Mouse (Mus musculus) embryo, embryonic 11.5 days (tissue): Measurements from ENCODE around the gene Kdr.
"Not testable (repeated sequence)": the region's sequence is repeated elsewhere in the genome, so short reads cannot be mapped to it uniquely, and the experiment has no call there.

Experiments used
- DNase-seq: peaks from one replicate; pipeline ENCODE4 v3.0.0-alpha.2; 2012; ENCODE audit warnings: low read depth, low spot score

The Kdr gene

GRCm38 (mm10) chr5:75961741-75962469, 16.4 kb downstream of the Kdr start:
- no peak for DNase-seq

DNA sequence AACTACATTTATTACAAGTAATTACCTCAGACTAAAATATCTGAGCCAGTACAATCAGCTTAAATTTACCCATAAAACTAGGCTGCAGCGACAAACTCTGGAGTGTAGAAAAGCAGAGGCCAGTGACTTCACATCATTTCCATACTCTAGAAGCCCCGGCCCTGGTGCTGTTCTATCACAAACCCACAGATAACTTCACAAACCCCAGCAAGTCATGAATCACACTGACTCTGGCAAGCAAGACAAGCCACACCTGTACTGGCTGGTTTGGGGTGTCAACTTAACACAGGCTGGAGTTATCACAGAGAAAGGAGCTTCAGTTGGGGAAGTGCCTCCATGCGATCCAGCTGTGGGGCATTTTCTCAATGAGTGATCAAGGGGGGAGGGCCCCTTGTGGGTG, 18.4 kb downstream of the Kdr start:
- DNase-seq, result no peak

DNA sequence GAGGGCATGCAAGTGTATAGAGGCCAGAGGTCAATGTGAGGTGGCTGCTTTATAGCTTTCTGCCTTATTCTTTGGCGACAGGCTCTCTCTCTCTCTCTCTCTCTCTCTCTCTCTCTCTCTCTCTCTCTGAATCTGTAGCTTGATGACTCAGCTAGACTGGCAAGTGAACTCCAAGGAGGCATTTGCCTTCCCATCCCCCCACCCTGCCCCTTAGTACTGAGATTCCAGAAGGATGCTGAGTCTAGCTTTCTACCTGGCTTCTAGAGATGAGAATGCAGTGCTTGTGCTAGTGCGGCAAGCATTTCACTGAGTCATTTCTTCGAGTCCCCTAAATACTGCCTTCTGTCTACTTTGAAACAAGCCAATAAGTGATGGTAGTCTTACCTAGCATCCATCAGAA, 21.7 kb downstream of the Kdr start:
- no peak for DNase-seq

GRCm38 (mm10) chr5:75955876-75956275, 22.4 kb downstream of the Kdr start:
- DNase-seq, result no peak

- DNase-seq, result no peak
These were observed 23.4 kb downstream of the Kdr start for GRCm38 (mm10) chr5:75954778-75955330.

GRCm38 (mm10) chr5:75954218-75954617, 24.0 kb downstream of the Kdr start:
- no peak for DNase-seq

- DNase-seq, result no peak
These were observed 26.0 kb downstream of the Kdr start for GRCm38 (mm10) chr5:75952131-75952795.

DNA sequence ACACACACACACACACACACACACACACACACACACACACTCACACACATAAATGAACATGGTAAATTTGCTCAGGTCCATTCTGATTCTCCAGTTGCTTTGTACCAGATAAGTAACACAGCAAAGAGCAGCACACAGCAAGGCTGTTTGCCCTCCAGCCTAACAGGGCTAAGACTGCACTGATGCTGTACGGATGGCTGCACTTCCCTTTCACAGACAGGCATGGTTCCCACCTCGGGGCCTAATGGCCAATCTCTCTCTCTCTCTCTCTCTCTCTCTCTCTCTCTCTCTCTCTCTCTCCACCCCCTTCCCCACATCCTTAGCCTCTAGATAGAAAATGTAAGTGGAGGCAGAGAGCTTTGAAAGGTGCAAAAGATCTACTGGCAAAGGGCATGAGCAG, 27.4 kb downstream of the Kdr start:
- no peak for DNase-seq

DNA sequence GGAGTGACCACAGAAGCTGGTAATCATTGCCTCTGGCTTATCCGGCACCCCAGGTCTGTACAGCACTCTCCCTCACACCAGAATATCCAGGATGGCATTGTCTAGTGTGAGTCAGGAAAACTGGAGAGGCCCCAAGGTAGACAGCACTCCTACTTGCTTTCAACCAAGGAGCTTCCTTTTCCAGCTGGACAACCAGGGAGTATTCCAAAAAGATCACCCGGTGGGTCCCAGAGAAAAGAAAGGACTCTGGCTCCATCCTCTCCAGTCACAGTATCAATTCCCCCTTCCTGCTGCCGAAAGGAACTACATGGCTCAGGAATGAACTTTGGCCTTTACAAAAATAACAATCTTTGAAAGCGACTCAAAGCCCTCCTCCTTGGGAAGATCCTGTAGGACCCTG, 32.9 kb downstream of the Kdr start:
- no peak for DNase-seq

GRCm38 (mm10) chr5:75943301-75943700, 35.0 kb downstream of the Kdr start:
- no peak for DNase-seq

DNA sequence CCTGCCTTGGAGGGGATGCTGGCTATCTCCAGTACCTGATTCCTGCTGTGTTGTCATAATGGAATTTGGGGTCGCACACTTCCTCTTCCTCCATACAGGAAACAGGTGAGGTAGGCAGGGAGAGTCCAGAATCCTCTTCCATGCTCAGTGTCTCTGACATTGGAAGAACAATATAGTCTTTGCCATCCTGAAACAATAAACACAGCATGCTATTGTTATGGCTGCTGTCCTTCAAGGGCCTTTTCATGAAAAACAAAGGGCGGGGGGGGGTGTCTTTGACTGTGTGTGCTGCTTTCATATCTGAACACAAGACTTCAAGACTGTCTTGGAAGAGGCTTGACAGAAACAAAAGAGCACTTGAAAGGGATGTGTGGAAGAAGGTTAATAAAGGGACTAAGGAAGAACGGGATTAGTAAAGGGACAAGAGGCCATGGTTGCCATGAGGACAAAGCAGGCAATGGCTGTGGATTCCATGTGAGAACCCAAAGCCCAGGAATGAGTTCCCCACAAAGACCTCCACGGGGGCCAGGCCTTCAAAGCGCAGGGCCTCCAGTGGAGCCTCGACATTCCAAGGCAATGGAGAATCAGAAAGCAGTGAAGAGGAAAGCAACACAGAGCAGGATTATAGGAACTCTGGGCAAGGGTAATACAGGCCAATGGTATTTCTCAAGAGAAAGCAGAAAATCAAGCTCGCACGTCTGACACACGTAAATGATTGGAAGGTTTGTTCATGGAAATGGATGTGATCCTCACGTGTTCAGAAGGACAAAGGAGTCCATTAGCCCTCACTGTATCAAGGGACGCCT, 36.3 kb downstream of the Kdr start:
- DNase-seq, result no peak

- DNase-seq, result no peak
These were observed 39.0 kb downstream of the Kdr start for GRCm38 (mm10) chr5:75939144-75939732.

DNA sequence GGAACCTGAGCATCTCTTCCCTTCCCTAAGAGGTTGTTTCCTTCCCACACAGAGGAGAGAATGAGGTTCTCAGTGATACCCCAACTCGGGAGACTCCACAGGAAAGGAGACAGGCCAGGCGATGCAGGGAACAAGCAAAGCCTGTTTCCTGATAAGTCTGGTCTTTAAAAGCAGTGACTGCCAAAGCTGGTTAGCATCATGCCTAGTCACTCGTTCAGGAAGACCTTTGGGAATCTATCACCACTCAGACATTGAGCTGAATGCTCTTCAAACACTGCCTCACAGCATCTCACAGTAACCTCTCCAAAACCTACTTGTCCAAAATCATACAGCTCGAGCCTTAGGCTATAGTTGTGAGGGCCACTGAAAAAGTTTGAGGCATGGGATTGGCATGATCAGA, 40.2 kb downstream of the Kdr start:
- DNase-seq, result no peak

- no peak for DNase-seq
These were observed 42.0 kb downstream of the Kdr start for GRCm38 (mm10) chr5:75936223-75936622.

GRCm38 (mm10) chr5:75935225-75935624, 43.0 kb downstream of the Kdr start:
- no peak for DNase-seq

GRCm38 (mm10) chr5:75934201-75934600, 44.1 kb downstream of the Kdr start:
- DNase-seq, result no peak

DNA sequence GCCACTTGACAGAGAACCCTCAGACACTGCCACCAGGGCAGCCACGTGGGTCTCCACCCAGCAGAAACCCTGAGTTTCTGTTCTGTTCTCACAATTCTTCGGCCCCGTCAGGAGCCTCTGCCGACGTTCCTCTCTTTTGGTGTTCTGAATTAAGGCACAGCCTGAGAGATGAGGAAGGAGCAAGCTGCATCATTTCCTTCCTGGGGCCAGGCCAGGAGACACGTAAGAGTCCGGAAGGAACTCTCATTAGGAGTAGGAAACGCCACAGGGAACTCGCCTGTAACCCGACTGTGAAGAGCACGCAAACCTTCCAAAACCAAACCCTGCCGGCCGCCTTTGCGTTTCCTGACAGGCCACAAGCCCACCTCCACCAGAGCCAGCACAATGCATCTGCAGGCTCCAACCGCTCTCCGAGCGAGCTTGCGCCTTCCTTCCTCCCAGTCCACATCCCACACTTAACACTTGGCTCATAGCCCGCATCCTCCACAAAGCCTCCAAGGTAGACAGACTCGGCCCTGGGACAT, 44.7 kb downstream of the Kdr start:
- DNase-seq, result no peak

GRCm38 (mm10) chr5:75931458-75931857, 46.8 kb downstream of the Kdr start:
- not testable (repeated sequence) for DNase-seq

DNA sequence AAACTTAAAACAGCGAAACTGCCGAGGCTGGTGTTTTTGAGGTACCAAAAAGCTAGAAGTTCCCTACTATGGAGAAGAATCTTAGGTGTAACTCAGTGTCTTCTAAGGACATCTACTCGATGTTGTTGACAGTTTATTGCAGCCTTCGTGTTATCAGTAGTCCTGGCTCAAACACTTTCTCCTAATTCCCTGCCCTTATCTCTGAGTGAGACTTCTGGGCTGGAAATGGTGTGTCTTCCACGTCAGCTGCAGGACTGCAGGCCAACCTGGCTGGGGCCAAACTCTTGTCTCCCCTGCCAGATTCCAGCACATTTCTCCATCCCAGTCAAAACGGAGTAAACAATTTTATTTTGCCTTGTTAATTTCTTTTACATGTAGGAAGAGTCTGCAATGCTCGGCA, 48.3 kb downstream of the Kdr start:
- DNase-seq, result no peak

DNA sequence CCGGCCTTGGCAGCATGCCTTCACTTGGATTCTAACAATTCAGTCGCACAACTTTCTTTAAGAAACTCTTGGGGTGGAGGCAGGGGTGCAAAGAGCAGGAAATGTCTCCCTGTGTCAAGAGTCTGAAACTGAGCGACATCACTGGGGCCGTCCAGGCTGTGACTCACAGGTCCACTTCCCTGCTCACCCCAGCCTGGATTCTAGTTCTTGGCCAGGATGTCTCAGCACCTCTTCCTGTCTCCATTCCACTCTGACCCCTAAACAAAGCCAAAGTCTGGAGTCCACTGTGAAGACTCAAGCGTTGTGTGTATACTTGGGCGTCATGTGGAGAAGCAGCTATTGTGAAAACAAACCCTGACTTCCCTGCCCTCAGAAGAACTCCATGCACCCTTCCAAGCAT, 55.6 kb downstream of the Kdr start:
- DNase-seq, result no peak

GRCm38 (mm10) chr5:75921730-75922387, 56.4 kb downstream of the Kdr start:
- no peak for DNase-seq
